Comparison of ENCODE assay signal across 8 mouse cellular contexts in the genomic region with DNA sequence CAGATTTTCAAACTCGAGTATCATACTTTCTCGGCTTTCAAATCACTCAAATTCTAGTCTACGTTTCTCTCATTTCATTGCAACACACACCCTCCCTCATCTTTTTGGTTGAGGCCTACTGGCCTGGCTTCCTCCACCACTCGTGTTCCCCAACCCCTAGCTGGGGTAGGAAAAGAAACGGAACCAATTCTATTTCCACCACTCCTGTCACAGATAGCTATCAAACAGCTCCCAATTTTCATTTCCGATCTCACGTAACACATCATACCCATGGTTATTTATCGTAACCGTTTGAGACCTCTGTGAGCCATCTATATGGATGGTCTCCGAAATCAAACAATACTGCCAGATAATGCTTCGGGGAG. TPM values are rescaled to one million over a fixed set of nuclear protein-coding genes. Genes with fewer than 3 reads are reported as not detected.
A peak's percentile ranks its signal among the peaks of the same experiment; 100 is the strongest.
DNase-seq lines count a peak whose midpoint lies in the region; ATAC-seq and TF ChIP-seq lines count a peak whose summit lies in the region.

No protein-coding gene starts in this region.

- WGBS in embryonic facial prominence, embryonic 10.5 days, result 36% methylated on average over 11 of the region's 11 CpGs
- WGBS in hindbrain, postnatal 0 days, result 13% methylated on average over 11 of the region's 11 CpGs

- no peak for TF ChIP-seq CTCF in layer of hippocampus, adult 2 months (conservative IDR thresholded peaks at IDR 0.05)
- TF ChIP-seq CTCF in hindbrain, postnatal 0 days (IDR thresholded peaks at IDR 0.05; ENCODE audit: low read depth), result no peak

- no peak for ATAC-seq in hindbrain, postnatal 0 days

- peak overlapping the region; percentile 98 for H3K9ac ChIP-seq in hindbrain, postnatal 0 days (replicated peaks; ENCODE audit: low read length)

- H3K36me3 ChIP-seq in embryonic facial prominence, embryonic 10.5 days (replicated peaks), result peaks cover 9% of the 10 kb centered on the region
- H3K36me3 ChIP-seq in hindbrain, postnatal 0 days (ENCODE audit: insufficient read depth, low read length), result no peaks in the 10 kb centered on the region
- H3K36me3 ChIP-seq in myocyte (ENCODE audit: control insufficient read depth, insufficient read depth), result no peaks in the 10 kb centered on the region

- H3K4me1 ChIP-seq in embryonic facial prominence, embryonic 10.5 days, result peaks cover 17% of the 10 kb centered on the region
- peaks cover 13% of the 10 kb centered on the region for H3K4me1 ChIP-seq in hindbrain, postnatal 0 days (ENCODE audit: insufficient read depth, low read length)

- no peaks in the 10 kb centered on the region for H3K27me3 ChIP-seq in embryonic facial prominence, embryonic 10.5 days (replicated peaks; ENCODE audit: low read depth, poor library complexity, severe bottlenecking)
- H3K27me3 ChIP-seq in hindbrain, postnatal 0 days (ENCODE audit: insufficient read depth, low read length), result no peaks in the 10 kb centered on the region
- no peaks in the 10 kb centered on the region for H3K27me3 ChIP-seq in myocyte (ENCODE audit: control insufficient read depth, insufficient read depth, insufficient read length)

- peaks cover 61% of the 10 kb centered on the region for H3K79me2 ChIP-seq in myocyte (ENCODE audit: control insufficient read depth, insufficient read depth)

- H3K4me2 ChIP-seq in hindbrain, postnatal 0 days (ENCODE audit: low read depth, low read length), result peak overlapping the region; percentile 69
- peak overlapping the region; percentile 78 for H3K4me2 ChIP-seq in myocyte (ENCODE audit: low read depth)

- peak overlapping the region; percentile 96 for H3K4me3 ChIP-seq in layer of hippocampus, adult 2 months
- peak overlapping the region; percentile 99 for H3K4me3 ChIP-seq in embryonic facial prominence, embryonic 10.5 days
- peak overlapping the region; percentile 90 for H3K4me3 ChIP-seq in hindbrain, postnatal 0 days (ENCODE audit: low read length)
- H3K4me3 ChIP-seq in myocyte, result peak overlapping the region; percentile 92

- no peak for DNase-seq in layer of hippocampus, adult 2 months (ENCODE audit: low spot score in 2 of 2)
- DNase-seq in layer of hippocampus, adult 9-10 months (ENCODE audit: low spot score), result no peak
- DNase-seq in embryonic facial prominence, embryonic 10.5 days (ENCODE audit: low spot score), result no peak
- no peak for DNase-seq in hindbrain, postnatal 0 days (ENCODE audit: low spot score)
- DNase-seq in left cerebral cortex, adult 11 months (ENCODE audit: low spot score), result no peak
- DNase-seq in ovary, postnatal 36 days (ENCODE audit: low spot score), result no peak
- DNase-seq in testis, postnatal 14 days (ENCODE audit: low spot score), result no peak

- peak overlapping the region; percentile 80 for H3ac ChIP-seq in myocyte (ENCODE audit: control insufficient read depth, insufficient read length)

- peaks cover 4% of the 10 kb centered on the region; the same call in 1 of the 2 replicates for H3K9me3 ChIP-seq in embryonic facial prominence, embryonic 10.5 days
- no peaks in the 10 kb centered on the region for H3K9me3 ChIP-seq in hindbrain, postnatal 0 days (ENCODE audit: low read length)

- TF ChIP-seq POLR2A in myocyte (IDR thresholded peaks at IDR 0.05; ENCODE audit: insufficient read length, low read depth), result no peak

- H3K27ac ChIP-seq in layer of hippocampus, adult 2 months, result peak overlapping the region; percentile 99
- peak overlapping the region; percentile 99 for H3K27ac ChIP-seq in embryonic facial prominence, embryonic 10.5 days (replicated peaks)
- peak overlapping the region; percentile 99 for H3K27ac ChIP-seq in hindbrain, postnatal 0 days

TF ChIP-seq in myocyte, 11 proteins besides CTCF, POLR2A, EP300 and RAD21:
- no peak for TF ChIP-seq SRF (IDR thresholded peaks at IDR 0.05; ENCODE audit: control insufficient read depth, insufficient read length, low read depth)
- no peak for TF ChIP-seq E2F4 (IDR thresholded peaks at IDR 0.05; ENCODE audit: insufficient read depth)
- no peak for TF ChIP-seq MAX (IDR thresholded peaks at IDR 0.05; ENCODE audit: low read depth)
- TF ChIP-seq MYOG (IDR thresholded peaks at IDR 0.05; ENCODE audit: control insufficient read depth in 1 of 3, insufficient read depth in 1 of 3, insufficient read length in 2 of 3, low read depth in 2 of 3), result no peak
- no peak for TF ChIP-seq TCF3 (IDR thresholded peaks at IDR 0.05; ENCODE audit: insufficient read length, low read depth)
- no peak for TF ChIP-seq USF1 (IDR thresholded peaks at IDR 0.05; ENCODE audit: low read depth)
- no peak for TF ChIP-seq TCF12 (IDR thresholded peaks at IDR 0.05; ENCODE audit: insufficient read depth, poor library complexity, severe bottlenecking)
- no peak for TF ChIP-seq REST (IDR thresholded peaks at IDR 0.05; ENCODE audit: insufficient read depth, insufficient read length)
- no peak for TF ChIP-seq MYOD1 (IDR thresholded peaks at IDR 0.05; ENCODE audit: control insufficient read depth in 1 of 3, insufficient read length in 2 of 3, low read depth in 2 of 3)
- TF ChIP-seq CEBPB (IDR thresholded peaks at IDR 0.05; ENCODE audit: insufficient read depth, poor library complexity, severe bottlenecking), result no peak

RNA-seq across cellular contexts. Expression of gene Npepps, which starts 1.4 kb away (rescaled TPM):
- total RNA-seq in layer of hippocampus, adult 2 months (2021), result 100 to 1,000 TPM; 142 to 151 TPM
- 85.5 and 88.1 TPM in 2 replicates for polyA plus RNA-seq in embryonic facial prominence, embryonic 10.5 days (2016; fragmentation: Nextera tagmentation; extraction: Ambion mirVana)
- 35.0 and 69.2 TPM in 2 replicates for total RNA-seq in hindbrain, postnatal 0 days (2014; rRNA removed)
- 99.8 and 102 TPM in 2 replicates for polyA plus RNA-seq in hindbrain, postnatal 0 days (2015; fragmentation: Nextera tagmentation; extraction: Ambion mirVana)
- polyA plus RNA-seq in myocyte (2012; fragmentation: generic; extraction: Trizol), result 45.6 TPM

RNA-seq across cellular contexts. Expression of gene Mrpl45, which starts 36.5 kb away (rescaled TPM):
- total RNA-seq in layer of hippocampus, adult 2 months (2021), result 10 to 100 TPM; 24.9 to 30.3 TPM
- polyA plus RNA-seq in embryonic facial prominence, embryonic 10.5 days (2016; fragmentation: Nextera tagmentation; extraction: Ambion mirVana), result 65.7 and 67.0 TPM in 2 replicates
- total RNA-seq in hindbrain, postnatal 0 days (2014; rRNA removed), result 21.2 and 22.5 TPM in 2 replicates
- 35.1 and 39.5 TPM in 2 replicates for polyA plus RNA-seq in hindbrain, postnatal 0 days (2015; fragmentation: Nextera tagmentation; extraction: Ambion mirVana)
- 36.3 TPM for polyA plus RNA-seq in myocyte (2012; fragmentation: generic; extraction: Trizol)
